Mouse (Mus musculus): ENCODE measurements around the gene Sae1. TPM values are rescaled to one million over a fixed set of nuclear protein-coding genes. Genes with fewer than 3 reads are reported as not detected.
A peak's percentile ranks its signal among the peaks of the same experiment; 100 is the strongest.

Gene Sae1
- polyA plus RNA-seq, 1 experiment from 2014 or later = 184 TPM

DNA sequence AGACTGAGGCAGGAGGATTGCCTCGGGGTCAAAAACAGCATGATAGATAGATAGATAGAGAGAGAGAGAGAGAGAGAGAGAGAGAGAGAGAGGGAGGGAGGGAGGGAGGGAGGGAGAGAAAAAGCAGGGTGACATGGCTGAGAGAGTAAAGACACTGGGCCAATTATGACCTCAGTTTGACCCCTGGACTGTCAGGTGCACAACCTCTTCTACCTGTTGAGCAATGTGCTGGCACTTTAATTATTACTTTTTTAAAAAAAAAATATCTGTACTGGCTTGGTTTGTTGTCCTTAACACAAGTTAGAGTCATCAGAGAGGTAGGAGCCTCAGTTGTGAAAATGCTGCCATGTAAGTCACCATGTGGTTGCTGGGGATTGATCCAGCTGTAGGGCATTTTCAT is 99.8 kb downstream of the Sae1 start:
- no peak overlapping the region for H3K9ac ChIP-seq (ENCODE audit: low read depth, low read length)
- H3K4me3 ChIP-seq (replicated peaks; ENCODE audit: low read depth, low read length) = no peak overlapping the region
- H3K4me2 ChIP-seq (ENCODE audit: low read length) = no peak overlapping the region
- H3K9me3 ChIP-seq (replicated peaks; ENCODE audit: low read length) = no peaks in the 10 kb centered on the region
- ATAC-seq (replicated peaks; ENCODE audit: low FRiP score, low read depth) (no peak), DNase-seq (ENCODE audit: low spot score) (no peak)
- TF ChIP-seq CTCF (IDR thresholded peaks at IDR 0.05; ENCODE audit: low read depth) = no peak
- WGBS = 77% methylated on average over 1 of the region's 1 CpGs
- 0 out of 2 replicates have a peak, but pooled peaks cover 4% of the 10 kb centered on the region for H3K36me3 ChIP-seq (ENCODE audit: insufficient read depth, low read length)
- H3K4me1 ChIP-seq (replicated peaks; ENCODE audit: insufficient read depth, low read length) = no peaks in the 10 kb centered on the region
- no peak overlapping the region for H3K27ac ChIP-seq
- H3K27me3 ChIP-seq (ENCODE audit: insufficient read depth, low read length) = no peaks in the 10 kb centered on the region

DNA sequence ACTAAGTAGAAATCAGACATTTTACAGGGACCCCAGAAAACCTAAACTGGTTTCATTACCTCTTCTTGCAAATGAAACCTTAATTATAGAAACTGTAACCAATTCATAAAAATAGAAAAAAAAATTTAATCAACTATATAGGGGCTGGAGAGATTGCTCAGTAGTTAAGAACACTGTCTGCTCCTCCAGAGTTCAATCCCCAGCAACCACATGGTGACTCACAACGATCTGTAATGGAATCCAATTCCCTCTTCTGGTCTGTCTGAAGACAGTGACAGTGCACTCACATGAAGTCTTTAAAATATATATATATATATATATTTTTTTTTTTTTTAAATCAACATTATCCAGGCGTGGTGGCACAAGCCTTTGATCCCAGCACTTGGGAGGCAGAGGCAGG is 100.6 kb downstream of the Sae1 start:
- ATAC-seq (replicated peaks; ENCODE audit: low FRiP score, low read depth) (no peak), DNase-seq (ENCODE audit: low spot score) (no peak)
- WGBS = 77% methylated on average over 2 of the region's 2 CpGs
- Histone ChIP-seq H3K4me2 (ENCODE audit: low read length) (peak overlapping the region; percentile 55), H3K27ac (peak overlapping the region; percentile 98), H3K27me3 (ENCODE audit: insufficient read depth, low read length) (no peaks in the 10 kb centered on the region), H3K9ac (ENCODE audit: low read depth, low read length) (peak overlapping the region; percentile 88; the same call in 1 of the 2 replicates), H3K9me3 (replicated peaks; ENCODE audit: low read length) (no peaks in the 10 kb centered on the region), H3K36me3 (ENCODE audit: insufficient read depth, low read length) (peaks cover 10% of the 10 kb centered on the region; the same call in 1 of the 2 replicates), H3K4me3 (replicated peaks; ENCODE audit: low read depth, low read length) (peak overlapping the region; percentile 62), H3K4me1 (replicated peaks; ENCODE audit: insufficient read depth, low read length) (no peaks in the 10 kb centered on the region)
- TF ChIP-seq CTCF (IDR thresholded peaks at IDR 0.05; ENCODE audit: low read depth) = no peak

DNA sequence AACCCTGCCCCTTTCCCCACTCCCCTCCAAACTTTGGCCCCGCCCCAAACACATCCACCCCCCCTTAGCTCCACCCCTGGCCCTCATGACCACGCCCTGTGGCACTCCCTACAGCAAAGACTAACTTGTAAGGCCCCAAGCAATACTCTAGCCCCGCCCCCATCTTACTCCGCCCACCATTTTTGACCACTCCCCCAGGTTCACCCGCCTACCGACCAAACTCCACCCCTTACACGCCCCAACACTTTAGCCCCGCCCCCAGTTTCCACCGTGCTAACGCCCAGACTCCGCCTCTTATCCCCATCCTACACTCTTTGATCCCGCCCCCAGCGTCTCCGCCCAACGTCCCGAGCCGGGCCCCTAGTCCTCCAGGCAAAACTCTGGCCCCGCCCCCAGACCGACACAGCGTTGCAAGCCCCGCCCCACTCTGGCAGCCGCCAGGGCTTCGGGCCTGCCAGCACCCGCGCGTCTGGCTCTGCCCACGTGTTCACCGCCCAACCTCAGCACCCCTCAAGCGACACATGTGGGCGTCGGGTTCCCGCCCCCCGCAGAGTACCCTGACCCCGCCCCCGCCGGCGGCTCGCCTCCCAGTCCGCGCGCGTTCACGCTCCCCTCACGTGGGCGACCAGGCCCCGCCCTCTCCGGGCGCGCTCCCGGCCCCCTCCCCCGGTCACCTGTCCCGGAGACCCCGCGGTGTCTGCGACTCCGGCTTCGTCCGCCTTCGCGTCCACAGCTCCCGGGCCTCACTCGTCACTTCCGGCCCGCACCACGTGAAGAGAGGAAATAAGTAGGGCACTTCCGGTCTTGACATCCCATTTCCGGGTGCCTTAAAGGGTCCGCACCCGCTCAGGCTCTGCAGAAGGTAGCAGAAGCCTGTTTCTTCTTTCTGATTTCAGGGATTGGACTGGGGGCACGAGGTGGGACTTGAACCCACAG is 101.3 kb downstream of the Sae1 start, which contains the start of gene Ccdc9:
Ccdc9 (minus strand) TSS at position 770 of the 936 bp plus-strand sequence.
- peak; percentile 100 for DNase-seq (ENCODE audit: low spot score)

DNA sequence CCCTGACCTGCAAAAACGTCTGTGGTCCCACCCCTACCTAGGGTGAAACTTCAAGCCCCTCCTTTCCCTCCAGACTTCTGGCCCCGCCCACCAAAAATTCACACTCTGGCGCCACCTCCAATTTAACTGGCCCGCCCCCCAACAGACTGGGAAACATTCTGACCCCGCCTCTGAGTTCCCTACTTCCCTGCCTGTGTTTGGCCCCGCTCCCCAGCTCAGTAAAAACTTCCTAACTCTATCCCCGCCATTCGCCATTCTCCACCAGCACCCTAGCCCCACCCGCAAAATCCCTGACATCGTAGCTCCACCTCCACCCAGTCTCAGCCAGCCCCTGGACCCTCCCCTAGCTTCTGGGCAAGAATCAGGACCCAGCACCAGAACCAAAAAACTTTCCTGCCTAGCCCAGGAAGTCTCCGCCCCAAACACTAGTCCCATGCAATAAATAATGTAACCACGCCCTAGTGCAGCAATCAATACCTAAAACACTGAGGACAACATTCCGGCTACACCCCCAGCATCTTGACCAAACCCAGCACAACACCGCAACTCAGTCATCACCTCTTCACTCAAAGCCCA is 102.1 kb downstream of the Sae1 start:
- WGBS = 1% methylated on average over 14 of the region's 14 CpGs
- Histone ChIP-seq H3K4me2 (ENCODE audit: low read length) (peak overlapping the region; percentile 70), H3K27ac (peak overlapping the region; percentile 80), H3K27me3 (ENCODE audit: insufficient read depth, low read length) (no peaks in the 10 kb centered on the region), H3K4me1 (replicated peaks; ENCODE audit: insufficient read depth, low read length) (no peaks in the 10 kb centered on the region), H3K36me3 (ENCODE audit: insufficient read depth, low read length) (peaks cover 25% of the 10 kb centered on the region), H3K4me3 (replicated peaks; ENCODE audit: low read depth, low read length) (peak overlapping the region; percentile 62), H3K9ac (ENCODE audit: low read depth, low read length) (peak overlapping the region; percentile 46; the same call in 1 of the 2 replicates), H3K9me3 (replicated peaks; ENCODE audit: low read length) (no peaks in the 10 kb centered on the region)
- ATAC-seq (replicated peaks; ENCODE audit: low FRiP score, low read depth) (peak; percentile 73), DNase-seq (ENCODE audit: low spot score) (peak; percentile 94)
- TF ChIP-seq CTCF (IDR thresholded peaks at IDR 0.05; ENCODE audit: low read depth) = no peak

More for the DNA sequence above, 101.3 kb downstream of the Sae1 start, which contains the start of gene Ccdc9:
- Histone ChIP-seq H3K9me3 (replicated peaks; ENCODE audit: low read length) (no peaks in the 10 kb centered on the region), H3K36me3 (ENCODE audit: insufficient read depth, low read length) (peaks cover 18% of the 10 kb centered on the region), H3K4me2 (ENCODE audit: low read length) (peak within 1 kb of the TSS; percentile 70), H3K4me3 (replicated peaks; ENCODE audit: low read depth, low read length) (peak within 1 kb of the TSS; percentile 62), H3K4me1 (replicated peaks; ENCODE audit: insufficient read depth, low read length) (no peaks in the 10 kb centered on the region), H3K27ac (peak within 1 kb of the TSS; percentile 98), H3K9ac (ENCODE audit: low read depth, low read length) (peak within 1 kb of the TSS; percentile 88), H3K27me3 (ENCODE audit: insufficient read depth, low read length) (no peaks in the 10 kb centered on the region)
- peak; percentile 89 for ATAC-seq (replicated peaks; ENCODE audit: low FRiP score, low read depth)
- TF ChIP-seq CTCF (IDR thresholded peaks at IDR 0.05; ENCODE audit: low read depth) = no peak
- WGBS = 1% methylated on average over 69 of the region's 70 CpGs

DNA sequence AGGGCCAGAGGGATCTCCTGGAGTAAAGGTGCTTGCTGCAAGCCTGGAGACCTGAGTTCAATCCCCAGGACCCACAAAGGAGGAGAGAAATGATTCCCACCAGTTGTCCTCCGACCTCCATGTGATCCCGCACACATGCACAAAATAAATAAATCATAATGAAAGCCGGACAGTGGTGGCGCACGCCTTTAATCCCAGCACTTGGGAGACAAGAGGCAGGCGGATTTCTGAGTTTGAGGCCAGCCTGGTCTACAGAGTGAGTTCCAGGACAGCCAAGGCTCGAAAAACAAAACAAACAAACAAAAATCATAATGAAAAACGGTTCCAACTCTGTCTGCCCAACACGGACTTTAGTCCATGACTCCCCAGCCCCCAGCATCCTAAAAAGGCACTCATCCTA is 102.7 kb downstream of the Sae1 start:
- peak overlapping the region; percentile 46; the same call in 1 of the 2 replicates for H3K9ac ChIP-seq (ENCODE audit: low read depth, low read length)

DNA sequence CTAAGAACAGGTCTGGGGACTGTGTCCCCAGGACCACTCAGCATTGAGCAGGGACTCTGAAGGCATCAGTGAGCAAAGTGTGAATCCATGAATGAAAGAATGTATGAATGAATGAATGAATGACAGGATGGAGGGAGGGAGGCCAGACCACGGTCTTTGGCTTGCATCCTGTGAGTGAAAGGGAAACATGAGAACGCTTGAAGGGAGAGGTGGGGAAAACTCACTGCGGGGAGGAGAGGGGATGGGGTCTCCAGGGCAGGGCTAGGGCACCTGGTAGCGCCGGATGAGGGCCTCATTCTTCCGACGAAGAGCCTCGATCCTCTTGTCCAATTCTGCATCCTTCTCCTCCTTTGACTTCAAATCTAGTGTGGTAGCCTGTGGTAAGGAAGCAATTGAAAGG is 103.6 kb downstream of the Sae1 start:
- 83% methylated on average over 8 of the region's 8 CpGs for WGBS
- no peak for ATAC-seq (replicated peaks; ENCODE audit: low FRiP score, low read depth)

More for the DNA sequence above, 102.7 kb downstream of the Sae1 start:
- DNase-seq (ENCODE audit: low spot score) (no peak), ATAC-seq (replicated peaks; ENCODE audit: low FRiP score, low read depth) (no peak)
- peaks cover 27% of the 10 kb centered on the region for H3K36me3 ChIP-seq (ENCODE audit: insufficient read depth, low read length)
- WGBS = 48% methylated on average over 9 of the region's 9 CpGs
- no peaks in the 10 kb centered on the region for H3K27me3 ChIP-seq (ENCODE audit: insufficient read depth, low read length)
- peak overlapping the region; percentile 62 for H3K4me3 ChIP-seq (replicated peaks; ENCODE audit: low read depth, low read length)
- H3K4me2 ChIP-seq (ENCODE audit: low read length) = peak overlapping the region; percentile 70
- no peaks in the 10 kb centered on the region for H3K4me1 ChIP-seq (replicated peaks; ENCODE audit: insufficient read depth, low read length)
- no peaks in the 10 kb centered on the region for H3K9me3 ChIP-seq (replicated peaks; ENCODE audit: low read length)
- H3K27ac ChIP-seq = peak overlapping the region; percentile 80; the same call in 1 of the 2 replicates
- no peak for TF ChIP-seq CTCF (IDR thresholded peaks at IDR 0.05; ENCODE audit: low read depth)

More for the DNA sequence above, 103.6 kb downstream of the Sae1 start:
- no peak overlapping the region for H3K27ac ChIP-seq
- TF ChIP-seq CTCF (IDR thresholded peaks at IDR 0.05; ENCODE audit: low read depth) = no peak
- H3K4me3 ChIP-seq (replicated peaks; ENCODE audit: low read depth, low read length) = no peak overlapping the region
- H3K27me3 ChIP-seq (ENCODE audit: insufficient read depth, low read length) = no peaks in the 10 kb centered on the region
- DNase-seq (ENCODE audit: low spot score) = no peak
- no peak overlapping the region for H3K9ac ChIP-seq (ENCODE audit: low read depth, low read length)
- H3K36me3 ChIP-seq (ENCODE audit: insufficient read depth, low read length) = peaks cover 27% of the 10 kb centered on the region
- no peaks in the 10 kb centered on the region for H3K4me1 ChIP-seq (replicated peaks; ENCODE audit: insufficient read depth, low read length)
- no peaks in the 10 kb centered on the region for H3K9me3 ChIP-seq (replicated peaks; ENCODE audit: low read length)
- no peak overlapping the region for H3K4me2 ChIP-seq (ENCODE audit: low read length)
